Mouse (Mus musculus) left cerebral cortex, postnatal 36 days (tissue): ENCODE measurements at regions not wholly inside any gene's neighbourhood (a gene's known extent, or its start where the extent isn't known, plus 50 kb on each side); places are given as distances from the start of the nearest gene placed in this dataset.

Experiments used
- DNase-seq, 2 experiments: peaks; one replicate each; pipeline ENCODE4 v3.0.0; 2021 to 2022; ENCODE audit warnings: low spot score in 2 of 2, mixed read lengths in 1 of 2
- intact Hi-C: fragments of 180-260 bp; cut with DNase I; formaldehyde crosslinking; loops from one replicate; pipeline ENCODE4 v1.15.1; 2025

DNA sequence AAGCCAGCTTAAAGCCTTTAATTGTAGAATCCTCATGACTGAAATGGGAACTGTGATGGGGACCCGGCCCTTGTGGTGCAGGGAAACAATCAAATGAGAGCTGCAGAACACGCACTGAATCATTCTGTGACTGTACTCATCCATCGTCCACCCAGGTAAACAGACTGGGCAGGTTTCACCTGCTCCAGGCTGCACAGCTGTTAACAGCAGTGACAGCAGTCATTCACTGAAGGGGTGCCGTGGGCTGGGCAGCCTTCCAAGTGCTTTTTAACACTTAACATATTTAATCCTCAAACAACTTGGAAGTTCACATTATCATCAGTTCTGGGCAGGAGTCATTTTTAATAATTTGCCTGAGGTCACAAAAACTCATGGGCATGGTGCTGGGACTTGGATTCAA is 208.2 kb downstream of the Foxa2 start:
- no peak for DNase-seq
- intact Hi-C loops, result no loop called here

DNA sequence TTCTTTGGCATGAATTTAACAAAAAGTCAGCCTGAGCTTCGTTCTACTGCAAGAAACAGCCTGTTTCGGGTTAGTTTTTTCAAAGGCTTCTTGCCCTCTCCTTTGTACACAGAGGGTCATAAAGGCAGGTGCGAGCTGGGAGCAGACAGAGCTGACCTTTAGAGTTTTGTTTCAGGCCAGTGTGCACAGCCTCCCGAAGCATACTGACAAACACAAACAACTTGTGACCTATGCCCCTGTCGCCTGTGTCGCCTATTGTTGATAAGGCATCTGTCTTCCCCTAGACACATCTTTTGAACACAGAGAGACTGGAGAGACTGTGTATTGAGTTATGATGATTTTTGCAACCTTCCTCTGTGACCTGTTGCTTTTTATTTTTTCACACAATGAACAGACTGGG is 216.2 kb downstream of the Foxa2 start:
- no peak for DNase-seq
- intact Hi-C loops, result no loop called here

DNA sequence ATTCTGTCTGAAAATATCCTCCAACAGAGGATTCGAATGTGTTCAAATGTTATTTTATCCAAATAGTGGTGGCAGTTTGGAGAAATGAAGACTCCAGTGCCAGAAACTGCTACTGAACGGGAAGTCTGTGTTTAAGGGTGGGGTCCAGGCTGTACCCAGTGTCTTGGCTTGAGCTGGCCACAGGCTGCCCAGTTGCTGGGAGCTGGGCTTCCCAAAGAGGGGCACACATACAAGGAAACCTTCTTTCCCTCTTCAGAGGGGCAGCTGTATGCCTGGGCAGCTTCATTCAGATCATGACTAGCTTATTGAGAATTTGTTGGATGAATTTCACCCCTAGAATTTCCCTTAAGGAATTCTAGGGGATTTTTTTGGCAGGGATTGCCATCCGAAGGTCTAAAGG is 229.8 kb downstream of the Foxa2 start:
- DNase-seq, result no peak
- intact Hi-C loops, result no loop called here

DNA sequence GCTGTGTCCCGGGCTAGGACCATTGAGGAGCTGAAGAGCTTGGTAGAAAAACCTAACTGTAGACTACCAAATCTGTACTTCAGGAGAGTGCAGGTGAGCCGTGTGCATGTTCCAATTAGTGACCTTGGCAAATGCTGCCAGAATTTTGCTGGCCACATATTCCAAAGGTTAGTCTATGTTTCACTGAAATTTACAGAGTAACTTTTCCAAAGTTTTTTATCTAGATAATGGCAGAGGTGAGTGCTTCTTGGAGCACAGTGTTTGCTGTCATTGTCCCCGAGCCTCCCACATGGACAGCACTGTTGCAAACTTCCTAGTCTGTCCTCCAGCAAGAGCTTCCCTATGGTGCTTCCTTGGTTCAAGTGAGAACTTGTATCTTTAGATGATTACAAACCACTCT is 232.5 kb downstream of the Foxa2 start:
- intact Hi-C loops, result no loop called here
- no peak for DNase-seq

DNA sequence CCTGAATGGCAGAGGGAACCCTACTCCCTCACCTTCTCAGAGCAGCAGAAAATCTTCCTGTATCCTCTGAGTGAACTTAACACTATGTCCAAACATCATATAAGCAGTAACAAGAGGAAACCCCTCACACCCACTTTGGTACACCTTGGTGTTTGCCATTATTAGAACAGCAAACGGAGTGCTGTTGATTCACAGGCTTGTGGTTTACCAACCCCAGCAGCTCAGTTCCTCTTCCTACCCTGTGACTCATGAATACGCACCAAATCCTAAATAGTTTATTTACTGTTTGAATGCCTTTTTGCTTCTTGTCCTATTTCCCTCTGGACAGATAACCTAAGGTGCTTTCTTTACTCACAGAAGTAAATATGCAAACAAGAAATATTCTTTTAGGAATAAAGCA is 233.3 kb downstream of the Foxa2 start:
- no peak for DNase-seq
- intact Hi-C loops, result no loop called here

DNA sequence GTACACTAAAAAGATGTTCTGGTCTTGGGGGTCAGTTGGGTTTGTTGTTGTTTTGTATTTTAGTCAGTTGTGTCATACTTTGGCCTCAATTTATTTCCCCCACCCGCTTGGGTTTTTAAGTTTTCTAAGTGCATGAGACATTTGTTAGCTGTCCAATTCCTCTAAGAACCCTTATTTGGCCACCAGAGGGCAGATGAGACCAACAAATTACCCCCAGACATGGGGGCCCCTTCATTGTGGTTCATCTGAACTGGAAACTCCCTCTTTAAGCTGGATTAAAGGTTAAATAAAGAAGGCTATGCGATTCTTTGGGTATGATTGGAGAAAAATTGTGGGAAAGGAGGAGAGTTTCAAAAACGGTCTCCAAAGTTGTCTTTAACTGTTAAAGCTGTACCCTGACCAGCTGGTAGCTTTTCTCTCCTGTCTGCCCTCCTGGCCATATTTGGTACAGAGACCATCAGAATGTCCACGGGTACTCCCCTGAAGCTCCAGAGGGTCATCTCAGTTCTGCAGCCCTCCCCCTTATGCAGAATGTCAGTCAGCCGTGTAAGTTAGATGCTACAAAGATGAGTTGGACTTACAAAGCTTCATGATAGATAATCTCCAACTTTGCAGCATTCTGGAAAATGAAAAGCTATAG is 238.6 kb downstream of the Foxa2 start:
- intact Hi-C loops, result loop anchor here (2.0 to 10.0 kb wide), 3 partner anchors 237 to 847 kb away; partner anchors contain the start of gene Foxa2
- peak in 1 of 2 experiments; percentile 20 for DNase-seq

DNA sequence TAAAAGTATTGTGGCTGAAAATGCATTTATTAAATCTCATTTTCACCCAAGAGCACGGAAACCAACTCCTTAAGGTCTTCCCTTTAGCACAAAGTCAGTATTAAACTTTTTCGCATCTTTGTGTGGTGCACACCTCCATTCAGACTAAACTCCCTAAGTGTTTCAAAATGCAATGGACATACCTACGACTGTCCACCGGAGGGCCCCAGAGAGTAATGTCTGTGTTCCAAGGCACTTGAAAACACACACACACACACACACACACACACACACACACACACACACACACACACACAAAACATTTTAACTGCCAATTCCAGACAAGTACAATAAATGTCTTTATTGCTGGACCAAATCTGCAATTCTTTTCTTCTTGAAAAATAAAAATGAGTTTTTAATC is 243.7 kb downstream of the Foxa2 start:
- peak in 1 of 2 experiments; percentile 8 for DNase-seq
- intact Hi-C loops, result loop anchor here (10.0 kb wide), 2 partner anchors 242 to 852 kb away; partner anchors contain the start of gene Foxa2

DNA sequence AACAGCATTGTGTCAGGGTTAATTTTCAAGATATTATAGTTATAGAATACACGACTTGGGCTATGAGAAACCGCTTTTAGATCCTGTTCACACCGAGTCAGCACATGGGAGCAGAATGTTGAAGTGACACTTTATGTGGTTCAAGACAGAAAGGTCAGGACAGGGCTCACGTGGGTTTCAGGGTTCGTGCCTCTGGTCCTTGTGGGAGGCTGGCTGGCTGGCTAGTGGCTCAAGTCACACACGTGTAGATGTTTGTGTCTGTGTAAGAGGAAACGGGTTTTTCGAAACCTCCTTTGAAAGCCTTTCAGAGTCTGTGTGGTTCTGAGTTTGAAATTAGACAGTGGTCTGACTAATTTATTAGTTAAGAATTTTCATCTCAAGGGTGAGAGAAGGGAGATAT is 255.3 kb downstream of the Foxa2 start:
- DNase-seq, result no peak
- intact Hi-C loops, result loop anchor here (5.0 kb wide), 1 partner anchor 414 kb away; no protein-coding TSS in a partner anchor

DNA sequence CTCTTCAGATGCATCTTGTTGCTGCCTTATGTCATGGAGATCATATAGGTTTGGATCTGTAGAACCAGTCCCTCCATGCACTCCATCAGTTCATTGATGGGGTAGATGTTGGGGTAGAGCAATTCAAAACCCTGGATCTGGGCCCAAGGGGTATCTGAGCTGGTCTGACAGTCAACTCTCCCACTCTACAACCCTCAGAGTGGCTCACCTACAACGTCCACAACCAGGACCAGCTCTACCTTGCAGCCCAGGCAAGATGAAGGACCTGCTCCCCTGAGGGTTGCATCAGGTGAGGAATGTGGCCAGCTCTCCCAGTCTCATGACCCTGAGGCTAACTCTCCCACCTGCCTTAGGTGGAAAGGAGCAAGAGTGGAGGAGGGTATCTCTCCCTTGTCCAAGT is 256.9 kb downstream of the Foxa2 start:
- DNase-seq, result no peak
- intact Hi-C loops, result loop anchor here (5.0 kb wide), 1 partner anchor 413 kb away; no protein-coding TSS in a partner anchor

DNA sequence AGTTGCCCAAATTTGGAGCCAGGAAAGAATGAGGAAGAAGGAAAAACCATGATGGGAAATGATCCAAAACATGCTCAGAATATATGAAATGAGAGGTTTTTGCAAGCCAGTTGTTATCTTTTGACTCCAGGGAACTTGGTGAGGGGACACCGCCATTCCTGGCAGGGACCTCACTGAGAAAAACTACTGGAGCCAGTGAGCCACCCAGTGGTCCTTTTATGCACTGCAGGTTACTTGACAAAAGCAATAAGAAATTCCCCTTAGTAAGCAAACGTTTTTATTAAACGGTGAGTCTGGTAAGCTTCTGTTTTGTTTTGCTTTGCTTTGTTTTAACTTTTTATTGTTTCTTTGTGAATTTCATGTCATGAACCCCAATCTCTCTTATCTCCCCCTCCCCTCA is 257.5 kb downstream of the Foxa2 start:
- intact Hi-C loops, result no loop called here
- DNase-seq, result peak; percentile 19 to 64

DNA sequence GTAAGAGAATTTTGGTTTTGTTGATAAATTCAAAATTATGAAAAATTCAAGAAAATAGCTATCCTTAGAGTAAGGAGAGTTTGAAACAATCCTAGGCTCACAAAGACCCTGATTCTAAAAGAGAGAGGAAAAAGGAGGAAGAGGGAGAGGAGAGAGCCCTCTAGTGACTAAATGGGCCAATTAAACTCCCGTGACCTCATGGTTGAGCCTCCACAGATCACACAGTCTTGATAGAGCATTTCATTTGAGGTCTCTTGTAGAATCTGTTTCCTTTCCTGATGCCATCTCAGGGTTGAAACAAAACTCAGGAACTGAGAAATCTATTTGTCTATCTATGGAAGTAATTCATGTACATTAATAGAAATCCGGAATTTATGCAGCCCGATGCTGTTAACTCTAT is 258.8 kb downstream of the Foxa2 start:
- intact Hi-C loops, result no loop called here

DNA sequence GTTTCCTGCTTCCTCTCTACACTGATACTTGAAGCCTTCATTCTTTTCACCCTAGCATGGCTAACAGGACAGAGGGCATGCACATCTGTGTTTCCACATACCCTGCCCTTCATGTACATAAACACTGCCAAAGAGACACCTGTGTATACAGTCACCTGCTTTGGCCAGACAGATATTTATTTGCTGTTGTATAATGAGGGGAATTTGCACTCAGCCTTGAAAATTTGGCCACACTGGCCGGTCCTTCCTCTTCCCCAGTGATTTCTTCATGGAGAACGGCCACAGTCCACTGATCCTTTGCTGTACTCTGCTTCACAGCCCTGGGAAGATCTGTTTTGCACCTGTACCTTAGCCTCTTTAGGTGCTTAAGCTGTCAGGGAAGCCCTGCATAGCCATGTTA is 264.3 kb downstream of the Foxa2 start:
- intact Hi-C loops, result no loop called here
- no peak for DNase-seq

More for the DNA sequence above, 258.8 kb downstream of the Foxa2 start:
- DNase-seq, result no peak

DNA sequence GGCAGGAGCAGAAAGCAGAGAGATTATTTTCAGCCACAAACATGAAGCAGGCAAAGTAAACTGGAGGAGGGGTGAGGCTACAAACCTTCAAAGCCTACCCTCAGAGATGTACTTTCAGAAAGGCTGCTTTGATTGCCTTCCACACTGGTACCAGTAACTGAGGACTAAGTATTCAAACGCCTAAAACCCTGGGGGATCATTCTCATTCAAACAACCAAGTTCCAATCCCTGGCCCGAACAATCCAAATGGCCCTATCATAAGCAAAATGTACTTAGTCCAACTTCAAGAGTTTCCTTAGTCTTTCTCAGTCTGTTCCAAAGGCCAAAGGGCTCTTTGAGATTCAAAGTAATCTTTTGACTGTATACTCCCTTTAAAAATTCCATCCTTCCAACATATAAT is 270.5 kb downstream of the Foxa2 start:
- intact Hi-C loops, result no loop called here
- no peak for DNase-seq

DNA sequence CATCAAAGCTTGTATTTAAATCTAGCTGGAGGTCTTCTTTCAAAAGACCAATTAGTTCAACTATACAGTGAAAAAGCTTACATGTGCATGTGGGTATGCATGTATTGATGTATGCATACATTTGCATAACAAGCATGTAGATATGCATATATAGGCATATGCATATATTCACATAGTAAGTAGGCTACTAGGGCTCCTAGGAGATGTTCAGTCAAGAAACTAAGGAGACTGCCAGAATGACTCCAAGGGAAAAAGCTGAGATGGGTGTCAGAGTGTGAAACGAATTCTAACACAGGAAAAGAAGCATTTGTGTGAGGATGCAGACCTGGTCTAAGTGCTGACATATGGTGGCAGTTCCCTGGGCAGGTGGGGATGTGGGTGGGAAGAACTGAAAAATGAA is 274.2 kb downstream of the Foxa2 start:
- DNase-seq, result no peak
- intact Hi-C loops, result no loop called here

DNA sequence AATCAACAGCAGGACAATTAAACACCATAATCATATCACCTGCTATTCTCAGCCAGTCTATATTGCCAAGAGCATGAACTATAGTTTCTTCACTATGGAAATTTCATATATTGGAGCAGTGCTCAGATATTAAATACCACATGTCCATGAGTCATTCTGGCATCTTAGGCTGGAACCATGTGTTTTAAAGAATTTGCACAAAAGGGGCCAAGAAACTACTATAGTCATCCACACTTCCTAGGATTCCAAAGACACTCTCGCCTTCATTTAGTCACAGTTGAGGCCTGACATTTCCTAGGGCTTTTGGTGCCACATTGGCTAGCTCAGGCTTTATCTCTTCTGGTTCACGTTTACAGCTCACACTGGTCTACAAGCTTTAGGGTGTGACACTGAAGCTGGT is 293.7 kb downstream of the Foxa2 start:
- DNase-seq, result no peak
- intact Hi-C loops, result no loop called here

DNA sequence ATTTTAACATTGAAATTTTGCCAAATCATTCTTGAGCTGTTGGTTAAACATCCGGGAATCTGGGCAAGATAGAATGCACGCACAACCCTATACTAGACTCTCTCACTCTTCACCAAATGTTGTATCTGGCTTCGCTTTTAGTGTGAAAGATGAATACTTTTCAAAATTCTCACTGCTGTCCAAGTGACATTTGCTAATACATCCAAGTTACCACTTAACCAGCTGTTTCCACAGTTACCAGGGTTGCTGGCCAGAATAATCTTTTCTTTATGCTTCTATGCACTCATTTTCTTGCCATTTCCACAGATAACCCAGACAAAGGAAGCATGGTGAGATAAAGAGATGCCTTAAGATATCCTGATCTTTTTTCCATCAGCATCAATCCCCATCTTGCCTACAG is 294.9 kb downstream of the Foxa2 start:
- intact Hi-C loops, result no loop called here
- no peak for DNase-seq

DNA sequence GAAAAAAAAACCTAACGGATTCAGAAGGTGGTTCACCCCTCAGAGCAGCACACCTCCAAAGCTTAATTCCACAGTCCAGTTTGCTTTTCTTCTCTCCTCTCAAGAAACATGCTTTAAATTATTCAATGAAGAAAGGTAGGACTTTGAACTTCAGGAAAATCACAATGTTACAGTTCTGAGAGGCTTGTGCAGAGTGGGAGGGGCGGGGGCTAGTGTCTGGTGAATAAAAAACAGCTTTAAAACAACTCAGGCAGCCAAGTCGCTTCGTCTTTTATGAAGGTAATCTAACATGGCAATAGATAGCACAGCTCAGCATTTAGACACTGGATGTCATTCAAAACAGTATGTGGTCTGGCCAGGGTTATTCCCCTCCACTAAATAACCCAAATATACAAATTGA is 298.8 kb downstream of the Foxa2 start:
- intact Hi-C loops, result no loop called here
- DNase-seq, result no peak

DNA sequence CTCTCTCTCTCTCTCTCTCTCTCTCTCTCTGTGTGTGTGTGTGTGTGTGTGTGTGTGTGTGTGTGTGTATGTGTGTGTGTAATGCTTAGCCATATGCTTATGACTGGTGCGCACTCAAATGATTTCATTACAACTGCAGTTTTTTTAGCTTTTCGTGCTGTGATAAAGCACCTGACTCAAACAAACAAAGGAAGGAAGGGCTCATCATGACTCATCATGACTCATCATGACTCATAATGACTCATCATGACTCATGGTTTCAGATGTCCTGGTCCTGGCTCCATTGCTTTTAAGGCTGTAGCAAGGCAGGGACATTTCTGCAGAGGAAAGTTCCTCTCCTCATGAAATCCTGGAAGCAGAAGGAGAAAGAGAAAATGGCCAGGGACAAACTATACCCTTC is 302.9 kb downstream of the Foxa2 start:
- intact Hi-C loops, result no loop called here
- DNase-seq, result no peak

DNA sequence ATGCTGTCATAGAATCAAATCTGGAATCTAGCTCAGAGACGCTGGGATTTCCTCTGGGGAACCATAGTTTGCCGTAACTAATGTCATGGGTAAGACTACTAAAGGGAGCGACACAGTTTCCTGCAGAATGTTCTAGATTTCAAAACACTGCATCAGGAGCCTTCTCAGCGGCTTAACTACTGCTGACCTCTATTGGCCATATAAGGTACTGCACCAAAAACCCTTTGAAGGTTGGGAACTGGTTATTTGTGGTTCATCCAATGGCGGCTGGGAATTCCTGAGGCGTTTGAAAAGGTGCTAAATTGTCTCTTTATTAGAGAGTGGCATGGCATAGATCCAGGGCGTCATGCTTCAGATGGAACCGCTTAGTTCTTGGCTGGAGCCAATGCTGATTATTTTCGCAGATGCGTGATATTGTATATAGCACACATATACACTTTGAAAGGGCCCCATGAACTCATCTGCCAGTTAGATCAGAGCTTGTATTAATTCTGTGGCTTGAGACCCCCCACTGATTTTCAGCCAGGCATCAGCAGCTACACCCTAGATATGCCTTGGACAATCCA is 308.4 kb downstream of the Foxa2 start:
- intact Hi-C loops, result loop anchor here (5.0 kb wide), 1 partner anchor 361 kb away; no protein-coding TSS in a partner anchor
- peak; percentile 7 to 11 for DNase-seq

DNA sequence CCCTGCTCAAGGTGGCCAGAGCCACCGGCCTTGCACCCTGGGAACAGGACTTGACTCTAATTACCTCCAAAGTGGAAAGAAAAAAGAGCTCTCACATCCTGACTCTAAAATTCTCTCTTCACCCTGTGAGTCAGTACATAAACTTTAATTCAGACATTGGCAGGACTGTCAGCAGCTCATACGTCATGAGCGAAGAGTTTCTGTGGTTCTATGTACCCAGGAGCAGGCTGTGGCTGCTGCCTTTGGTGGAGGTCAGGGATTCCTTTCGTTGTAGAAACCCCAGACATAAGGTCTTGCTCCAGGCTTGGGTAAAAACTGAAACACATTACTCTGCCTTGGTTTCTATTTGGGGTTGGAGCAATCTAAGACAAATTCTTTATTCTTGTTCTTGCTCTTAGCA is 319.4 kb downstream of the Foxa2 start:
- intact Hi-C loops, result no loop called here
- DNase-seq, result no peak

DNA sequence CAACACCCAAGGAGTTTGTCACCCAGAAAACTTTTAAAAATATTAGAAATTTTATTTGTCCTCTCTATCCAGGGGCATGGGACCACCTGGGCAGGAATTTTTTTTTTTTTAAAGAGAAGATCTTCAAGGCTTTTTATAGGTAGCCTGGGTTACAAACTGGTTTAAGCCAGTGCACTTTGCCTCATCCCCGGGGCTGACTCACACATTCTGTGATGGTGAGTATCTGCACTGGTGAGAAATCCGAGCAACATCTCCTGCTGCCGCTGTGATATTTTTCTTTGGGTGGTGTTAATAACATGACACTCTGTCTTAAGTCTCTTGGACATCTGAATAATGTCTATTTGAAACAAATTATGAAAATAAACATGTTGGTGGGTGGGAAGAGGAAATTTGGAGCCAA is 327.8 kb downstream of the Foxa2 start:
- DNase-seq, result no peak
- intact Hi-C loops, result no loop called here

DNA sequence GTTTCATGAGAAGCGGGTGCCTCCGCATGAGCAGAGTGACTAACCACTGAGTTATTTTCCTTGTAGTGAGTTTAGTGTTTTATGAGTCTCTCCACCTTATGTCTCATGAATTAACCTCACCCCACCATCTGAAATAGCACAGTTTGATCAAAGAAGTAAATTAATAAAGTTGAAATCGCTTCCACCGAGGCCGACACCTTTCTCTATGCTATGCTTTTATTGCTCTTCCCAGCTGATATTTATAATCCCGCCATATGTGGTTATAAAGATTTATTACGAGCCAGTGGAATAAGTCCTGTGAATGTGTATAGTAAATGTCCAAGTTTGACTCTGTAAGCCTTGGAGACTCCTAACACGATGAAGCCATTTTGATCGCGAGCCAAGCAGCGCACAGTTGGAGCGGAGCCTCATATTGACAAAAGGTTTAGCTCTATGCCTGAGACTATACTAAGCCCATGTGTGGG is 329.3 kb downstream of the Foxa2 start:
- DNase-seq, result no peak
- intact Hi-C loops, result no loop called here
